Mouse (Mus musculus) heart, adult 18-20 months (tissue): ENCODE results near the gene Rnf214. TPM values are rescaled to one million over a fixed set of nuclear protein-coding genes. Genes with fewer than 3 reads are reported as not detected.

ENCODE experiments used
- DNase-seq, 2 experiments: peaks; one replicate each; pipeline ENCODE4 v3.0.0; 2021 to 2022; ENCODE audit warnings: mixed read lengths in 1 of 2
- microRNA-seq, 2 experiments: library from miRNA; unstranded; fragments of <30 nt; microRNA quantifications; one replicate each; pipeline ENCODE4 v1.2.0; 2022
- total RNA-seq, 2 experiments: library from RNA; stranded (reverse); gene quantifications; 2 replicates each; pipeline ENCODE4 v1.2.3; 2021

Rnf214 gene
- total RNA-seq, 2 experiments from 2014 or later = 31.7 to 35.2 TPM

GRCm38 (mm10) chr9:45815113-45815512 lies 91.6 kb downstream of the Rnf214 start:
- DNase-seq = peak; percentile 22 to 34

Small RNA genes lying within 50 kb of the gene (microRNA-seq; reads per million reads assigned to microRNA genes)
- gene Mir7087 = 0 to 0.27 reads per million in 2 experiments

Other genes with a start within 250 kb of the Rnf214 start
- gene Cep164, start 78.2 kb downstream of the Rnf214 start, total RNA-seq = 1 to 10 TPM; 5.7 to 6.5 TPM
- 10 to 100 TPM; 23.4 to 25.0 TPM for gene Bace1, start 68.3 kb downstream of the Rnf214 start, total RNA-seq
- 10 to 100 TPM; 13.2 to 13.5 TPM for gene Pcsk7, start 414 bp downstream of the Rnf214 start, total RNA-seq
- gene Tagln, start 29.1 kb upstream of the Rnf214 start, total RNA-seq = 10 to 100 TPM; 68.3 to 71.6 TPM
- 10 to 100 TPM; 57.6 to 67.8 TPM for gene Sidt2, start 48.3 kb upstream of the Rnf214 start, total RNA-seq
- 10 to 100 TPM; 52.3 to 58.0 TPM for gene Pafah1b2, start 105.8 kb upstream of the Rnf214 start, total RNA-seq
- 10 to 100 TPM; 67.9 to 69.1 TPM for gene Sik3, start 105.9 kb upstream of the Rnf214 start, total RNA-seq